Mouse (Mus musculus): ENCODE measurements around the gene Pgd.

DNA sequence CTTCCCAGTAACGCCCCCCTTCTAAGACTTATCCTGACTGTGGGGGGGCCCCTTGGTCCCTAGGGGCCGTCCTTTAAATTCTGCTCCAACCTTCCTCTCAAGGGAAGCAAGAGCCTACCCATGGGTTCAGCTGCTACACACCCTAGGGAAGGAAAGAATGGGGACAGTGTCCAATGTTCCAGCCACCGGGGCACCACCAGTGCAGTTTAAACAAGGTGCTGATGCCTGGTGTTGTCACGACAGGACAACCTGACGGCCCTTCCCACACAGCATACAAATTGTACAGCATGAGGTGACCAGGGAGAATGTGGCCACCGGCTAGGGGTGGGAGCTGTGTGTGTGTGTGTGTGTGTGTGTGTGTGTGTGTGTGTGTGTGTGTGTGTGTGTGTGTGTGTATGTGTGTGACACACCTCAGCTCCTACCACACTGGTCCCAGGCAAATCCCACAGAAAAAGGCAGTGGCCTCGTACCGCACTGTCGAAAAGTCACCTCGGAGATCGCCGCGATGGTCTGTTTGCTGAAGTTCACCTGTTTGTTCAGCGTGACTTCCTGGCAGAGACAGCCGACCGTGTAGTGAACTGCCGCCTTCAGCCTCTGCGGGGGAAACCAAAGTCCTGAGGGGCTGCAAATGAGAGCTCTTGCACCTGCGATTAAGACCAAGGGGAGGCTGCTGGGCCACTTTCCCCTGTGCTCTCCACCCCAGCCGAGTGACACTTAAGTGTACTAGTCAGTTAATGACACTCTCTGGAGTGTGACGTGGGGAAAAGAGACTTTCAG is 34.6 kb downstream of the Pgd start:
- TF ChIP-seq CTCF (IDR thresholded peaks at IDR 0.05; ENCODE audit: borderline replicate concordance, control insufficient read depth, extremely low read depth, insufficient read depth, low read length, poor library complexity) (no peak), POLR2A (IDR thresholded peaks at IDR 0.05; ENCODE audit: control insufficient read depth, extremely low read depth, insufficient read depth, low read length, poor library complexity) (no peak)

Data from thymus, adult 2 months (tissue).